Mouse (Mus musculus) testis, adult 2 months (tissue): Measurements from ENCODE around the gene Asb5.

Source experiments
- CTCF ChIP-seq: fragments of 200-500 bp; IDR thresholded peaks from 2 replicates; pipeline ENCODE4 v1.5.1; 2012; ENCODE audit warnings: low read depth, mild to moderate bottlenecking, inconsistent platforms, low read length, moderate library complexity; ENCODE audit not compliant: control insufficient read depth, insufficient read depth, insufficient replicate concordance
- POLR2A ChIP-seq: fragments of 200-500 bp; IDR thresholded peaks from 2 replicates; pipeline ENCODE4 v1.6.1; 2012; ENCODE audit warnings: low read depth, mild to moderate bottlenecking, inconsistent platforms, low read length, moderate library complexity; ENCODE audit not compliant: control insufficient read depth

DNA sequence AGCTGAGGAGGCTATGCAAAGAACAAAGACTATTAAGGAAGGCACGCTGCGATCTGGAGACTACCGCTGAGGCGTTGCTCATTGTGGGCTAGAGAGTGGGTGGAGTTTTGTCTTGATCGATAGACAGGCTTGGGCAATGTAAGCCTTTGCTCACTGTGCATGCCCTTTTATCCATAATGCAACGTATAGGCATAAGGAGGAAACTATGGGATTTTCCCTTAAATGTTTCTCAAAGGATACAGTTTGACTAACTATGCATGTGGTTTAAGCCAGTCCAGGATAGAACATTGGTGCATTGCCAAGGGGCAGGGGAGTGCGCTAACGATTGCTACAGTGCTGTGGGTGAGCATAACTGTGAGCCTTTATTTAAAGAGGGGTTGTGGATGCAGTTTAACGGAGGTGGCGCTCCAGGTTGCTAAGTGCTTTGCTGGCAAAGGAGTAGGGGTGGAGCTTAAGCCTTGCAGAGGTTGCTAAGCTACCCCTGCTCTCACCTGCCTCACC is 20.1 kb upstream of the Asb5 start:
- TF ChIP-seq POLR2A, result no peak
- no peak for TF ChIP-seq CTCF
